Mouse (Mus musculus): ENCODE results near the gene Nppb.

DNA sequence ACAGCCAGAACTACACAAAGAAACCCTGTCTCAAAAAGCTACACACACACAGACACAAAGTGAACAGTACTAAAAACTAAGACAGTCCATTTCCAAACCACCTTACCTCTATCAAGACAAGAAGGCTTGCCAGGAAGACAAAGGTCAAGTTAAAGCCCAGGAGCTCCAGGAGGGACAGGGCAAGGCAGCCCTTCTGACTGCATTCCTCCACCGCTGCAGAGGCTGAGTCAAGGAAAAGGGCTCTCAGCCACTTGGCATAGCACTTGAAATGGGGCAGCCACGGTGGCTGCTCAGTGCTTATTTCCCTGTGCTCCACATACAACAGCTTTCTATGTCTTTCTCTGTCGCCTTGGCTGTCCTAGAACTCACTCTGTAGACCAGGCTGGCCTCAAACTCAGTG is 38.4 kb downstream of the Nppb start:
- TF ChIP-seq CTCF (IDR thresholded peaks at IDR 0.05; ENCODE audit: low read depth, low read length) (no peak), GATA1 (IDR thresholded peaks at IDR 0.05; ENCODE audit: borderline replicate concordance, low read length) (no peak), TAL1 (conservative IDR thresholded peaks at IDR 0.05; ENCODE audit: low read depth, low read length) (no peak)
